Mouse (Mus musculus) cerebellum, adult 2 months (tissue): ENCODE results near the gene Cyp1a2. TPM values are rescaled to one million over a fixed set of nuclear protein-coding genes. Genes with fewer than 3 reads are reported as not detected.

ENCODE experiments used
- DNase-seq, 2 experiments: peaks; one replicate each; pipeline ENCODE4 v3.0.0; 2021
- H3K27ac ChIP-seq: fragments of 200-500 bp; 2 replicates; pipeline ENCODE4 v1.5.1; 2012; ENCODE audit warnings: low read length, control low read depth, inconsistent platforms; ENCODE audit not compliant: insufficient read depth
- H3K27me3 ChIP-seq: fragments of 200-500 bp; 2 replicates; pipeline ENCODE4 v1.6.1; 2012; ENCODE audit warnings: inconsistent platforms, mild to moderate bottlenecking, low read length, moderate library complexity; ENCODE audit not compliant: control insufficient read depth, insufficient read depth
- H3K4me1 ChIP-seq: fragments of 200-500 bp; 2 replicates; pipeline ENCODE4 v1.6.1; 2011; ENCODE audit warnings: low read length; ENCODE audit not compliant: control insufficient read depth, insufficient read depth
- H3K4me3 ChIP-seq: fragments of 200-500 bp; replicated peaks from 2 replicates; pipeline ENCODE3; 2011; ENCODE audit warnings: mild to moderate bottlenecking, low read depth, low read length, control low read depth; ENCODE audit not compliant: insufficient read depth
- CTCF ChIP-seq: fragments of 200-500 bp; IDR thresholded peaks from 2 replicates; pipeline ENCODE4 v1.5.1; 2011; ENCODE audit warnings: low read depth, mild to moderate bottlenecking, control low read depth, low read length, moderate library complexity, borderline replicate concordance; ENCODE audit not compliant: insufficient read depth
- POLR2A ChIP-seq: fragments of 200-500 bp; IDR thresholded peaks from 2 replicates; pipeline ENCODE4 v1.6.1; 2011; ENCODE audit warnings: low read length, control low read depth, borderline replicate concordance; ENCODE audit not compliant: insufficient read depth
- WGBS: fragments of 180-500 bp; shearing (Covaris S2); methylation state at CpG from one replicate; pipeline ENCODE4 v1.1.7; 2018; 5-methylcytosine and 5-hydroxymethylcytosine counted together
- polyA plus RNA-seq: library from polyadenylated mRNA; depleted of rRNA; stranded (reverse); fragments of >200 nt; gene quantifications from 2 replicates; pipeline ENCODE4 v1.2.3, GENCODE M21; 2012; rRNA removed

The Cyp1a2 gene
- not detected in 2 replicates for polyA plus RNA-seq

DNA sequence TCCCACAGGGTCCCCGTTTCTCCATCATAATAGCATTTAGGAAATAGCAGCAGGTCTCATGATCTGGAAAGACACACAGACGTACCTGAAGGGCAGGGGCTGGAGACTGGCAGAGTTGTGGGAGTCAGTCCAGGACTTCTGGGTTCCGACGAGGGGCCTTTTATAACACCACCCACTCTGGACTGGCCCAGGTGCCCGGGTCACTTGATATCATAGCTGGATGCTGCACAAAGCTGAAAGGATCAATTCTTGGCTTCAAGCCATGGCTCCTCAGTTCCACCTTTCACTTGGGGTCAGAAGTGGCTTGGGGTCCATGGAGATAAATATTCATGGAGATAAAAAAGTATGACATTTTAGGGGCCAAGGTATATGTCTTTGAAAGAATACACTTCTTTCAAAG, at the start of gene Cyp1a2:
Cyp1a2 (minus strand) TSS at position 184 of the 400 bp plus-strand sequence.
- DNase-seq, result no peak
- no peak within 1 kb of the TSS for H3K27ac ChIP-seq
- H3K4me1 ChIP-seq, result no peaks in the 10 kb centered on the region
- 69% methylated on average over 5 of the region's 5 CpGs for WGBS
- no peak within 1 kb of the TSS for H3K4me3 ChIP-seq
- no peaks in the 10 kb centered on the region for H3K27me3 ChIP-seq
- TF ChIP-seq CTCF (no peak), POLR2A (no peak)

DNA sequence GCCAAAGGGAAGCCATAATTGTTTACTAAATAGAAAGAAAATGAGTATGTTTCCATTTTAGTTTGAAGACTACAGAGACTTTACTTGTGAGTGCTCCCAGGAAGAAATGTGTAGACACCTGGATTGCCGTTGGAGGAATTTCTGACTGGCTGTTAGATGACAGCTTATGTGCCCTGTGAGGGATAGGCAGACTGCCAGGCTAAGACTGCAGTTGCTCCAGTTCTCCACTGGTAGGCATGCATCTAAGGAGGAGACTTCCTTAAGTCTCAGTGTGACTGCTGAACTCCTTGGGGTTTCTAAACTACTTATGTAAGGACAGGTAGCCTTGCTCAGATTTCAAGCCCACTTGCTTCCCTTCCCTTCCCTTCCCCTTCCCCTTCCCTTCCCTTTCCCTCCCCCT, 44.8 kb upstream of the Cyp1a2 start:
- DNase-seq, result peak; percentile 51 to 62
- H3K4me1 ChIP-seq, result peaks cover 4% of the 10 kb centered on the region; the same call in 1 of the 2 replicates
- 15% methylated on average over 1 of the region's 1 CpGs for WGBS
- TF ChIP-seq POLR2A (no peak), CTCF (peak; percentile 37; the same call in 1 of the 2 replicates)
- H3K27me3 ChIP-seq, result no peaks in the 10 kb centered on the region
- no peak overlapping the region for H3K4me3 ChIP-seq
- H3K27ac ChIP-seq, result no peak overlapping the region

DNA sequence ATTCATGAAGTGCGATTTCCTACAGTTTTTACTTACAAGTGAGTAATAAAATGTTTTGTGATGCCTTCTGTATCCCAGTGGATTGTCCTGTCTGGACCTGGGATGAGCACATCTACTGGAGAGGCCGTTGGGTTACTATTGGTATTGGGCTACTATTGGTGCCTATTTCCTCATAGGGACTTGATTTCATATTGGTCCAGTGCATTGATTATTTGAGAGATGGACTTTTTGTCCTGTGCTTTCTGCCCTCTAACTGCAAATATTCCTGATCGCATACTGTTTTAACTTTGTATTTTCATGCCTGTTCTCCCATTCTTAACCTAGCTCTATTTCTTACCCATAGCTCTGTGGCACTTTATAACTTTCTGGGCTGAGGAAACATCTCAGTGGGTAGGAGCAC, 41.2 kb upstream of the Cyp1a2 start:
- no peaks in the 10 kb centered on the region for H3K27me3 ChIP-seq
- TF ChIP-seq CTCF (no peak), POLR2A (no peak)
- WGBS, result 98% methylated on average over 3 of the region's 3 CpGs
- no peak overlapping the region for H3K27ac ChIP-seq
- H3K4me3 ChIP-seq, result no peak overlapping the region
- DNase-seq, result no peak
- peaks cover 4% of the 10 kb centered on the region; the same call in 1 of the 2 replicates for H3K4me1 ChIP-seq

DNA sequence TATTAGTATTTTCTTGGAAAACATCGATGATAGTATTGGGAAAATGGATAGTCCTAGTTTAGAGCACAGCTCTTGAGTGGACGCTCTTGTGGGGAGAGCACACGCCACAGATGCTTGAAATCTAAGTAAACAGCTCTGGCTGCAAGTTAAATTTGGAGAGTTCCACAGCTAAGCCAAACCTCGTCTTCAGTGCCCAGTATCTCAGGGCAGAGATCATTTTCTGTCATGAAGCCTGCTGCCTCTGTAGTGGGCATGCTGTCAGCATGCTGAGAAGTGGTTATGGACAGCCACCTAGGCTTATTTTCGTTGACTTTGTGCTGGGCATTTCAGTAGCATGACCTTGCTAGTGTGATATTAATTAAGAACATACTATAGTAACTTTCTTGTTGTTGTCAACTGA, 40.3 kb upstream of the Cyp1a2 start:
- no peak for DNase-seq
- H3K27ac ChIP-seq, result 0 out of 2 replicates have a peak overlapping the region, but pooled peaks have one; percentile 3
- H3K4me3 ChIP-seq, result no peak overlapping the region
- no peaks in the 10 kb centered on the region for H3K27me3 ChIP-seq
- TF ChIP-seq POLR2A, result no peak
- TF ChIP-seq CTCF, result no peak
- WGBS, result 29% methylated on average over 5 of the region's 5 CpGs
- H3K4me1 ChIP-seq, result peaks cover 4% of the 10 kb centered on the region; the same call in 1 of the 2 replicates

DNA sequence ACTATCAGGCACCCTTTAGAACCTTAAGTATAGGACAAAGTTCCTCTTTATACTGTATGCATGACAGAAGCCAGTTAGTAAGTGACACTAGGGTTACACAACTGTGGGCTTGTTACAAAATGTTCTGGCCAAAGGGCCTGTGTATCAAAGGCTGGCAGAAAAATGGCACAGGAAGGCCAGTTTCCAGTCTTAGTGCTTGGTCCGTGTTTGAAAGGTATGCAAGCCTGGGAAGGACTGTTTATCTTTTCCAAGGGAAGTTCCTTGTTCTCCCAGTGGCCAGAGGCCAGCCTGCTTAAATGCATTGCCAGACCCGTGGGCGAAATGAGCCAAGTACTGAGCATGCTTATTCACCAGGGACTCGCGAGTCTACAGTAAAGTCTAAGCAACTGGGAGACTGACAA, 39.8 kb upstream of the Cyp1a2 start:
- no peak for TF ChIP-seq POLR2A
- no peak for TF ChIP-seq CTCF
- H3K27ac ChIP-seq, result 0 out of 2 replicates have a peak overlapping the region, but pooled peaks have one; percentile 52

DNA sequence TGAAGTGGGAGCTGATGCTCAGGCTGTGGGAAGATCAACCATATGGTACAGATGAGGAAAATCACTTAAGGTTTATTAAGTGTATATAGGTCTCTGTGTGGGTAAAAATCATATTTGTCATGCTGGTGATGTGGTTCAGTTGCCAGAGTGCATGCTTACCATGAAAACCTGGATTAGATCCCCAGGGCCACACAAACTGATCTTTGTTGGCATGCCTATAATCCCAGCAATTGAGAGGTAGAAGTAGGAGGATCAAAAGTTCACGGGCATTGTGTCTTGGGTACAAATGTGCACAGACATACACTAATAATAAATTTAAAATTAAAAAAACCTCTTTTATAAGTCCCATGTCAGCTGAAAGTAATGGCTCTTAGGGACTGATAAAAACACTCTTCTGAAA, 38.9 kb upstream of the Cyp1a2 start:
- Histone ChIP-seq H3K4me3 (no peak overlapping the region), H3K4me1 (peaks cover 11% of the 10 kb centered on the region; the same call in 1 of the 2 replicates), H3K27me3 (no peaks in the 10 kb centered on the region), H3K27ac (no peak overlapping the region)
- no peak for DNase-seq
- TF ChIP-seq POLR2A (no peak), CTCF (no peak)
- 89% methylated on average over 1 of the region's 1 CpGs for WGBS

More for the DNA sequence above, 39.8 kb upstream of the Cyp1a2 start:
- DNase-seq, result peak; percentile 71 to 77
- 2% methylated on average over 5 of the region's 5 CpGs for WGBS
- Histone ChIP-seq H3K4me1 (peaks cover 6% of the 10 kb centered on the region; the same call in 1 of the 2 replicates), H3K4me3 (no peak overlapping the region), H3K27me3 (no peaks in the 10 kb centered on the region)

DNA sequence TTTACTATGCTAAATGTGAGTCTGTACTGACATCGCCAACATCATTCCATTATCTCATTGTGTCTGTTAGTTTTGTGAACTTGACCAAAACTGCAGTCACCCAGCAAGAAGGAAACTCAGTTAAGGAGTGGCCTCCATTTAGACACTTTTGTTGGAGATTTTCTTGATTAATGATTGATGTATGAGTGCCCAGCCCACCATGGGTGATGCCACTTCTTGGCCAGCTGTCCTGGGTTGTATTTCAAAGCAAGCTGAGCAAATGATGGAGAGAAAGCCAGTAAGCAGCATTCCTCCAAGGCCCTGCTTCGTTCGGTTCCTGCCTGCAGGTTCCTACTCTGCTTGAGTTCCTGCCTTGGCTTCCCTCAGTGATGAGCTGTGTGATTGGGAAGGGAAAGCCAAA, 37.2 kb upstream of the Cyp1a2 start:
- 53% methylated on average over 3 of the region's 3 CpGs for WGBS
- DNase-seq, result no peak
- H3K27me3 ChIP-seq, result no peaks in the 10 kb centered on the region
- H3K4me1 ChIP-seq, result peaks cover 11% of the 10 kb centered on the region; the same call in 1 of the 2 replicates
- no peak for TF ChIP-seq CTCF
- TF ChIP-seq POLR2A, result no peak
- H3K27ac ChIP-seq, result no peak overlapping the region
- no peak overlapping the region for H3K4me3 ChIP-seq

DNA sequence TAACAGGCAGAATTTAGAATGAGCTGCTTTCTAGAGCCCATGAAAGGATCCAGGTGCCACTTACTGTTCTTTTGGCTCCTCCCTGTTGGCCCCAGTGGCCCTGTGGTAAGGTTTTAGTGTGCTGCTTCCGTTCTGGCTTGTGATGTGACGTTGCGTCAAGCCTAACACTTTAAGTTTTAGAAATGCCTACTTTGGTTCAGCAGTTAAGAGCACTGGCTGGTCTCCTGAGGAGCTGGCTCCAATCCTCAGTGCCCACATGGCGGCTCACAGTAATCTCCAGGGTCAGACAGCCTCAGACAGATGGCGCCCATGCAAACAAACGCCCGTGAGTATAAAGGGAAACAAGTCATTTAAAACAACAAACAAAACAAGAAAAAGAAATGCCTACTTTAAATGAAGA, 34.9 kb upstream of the Cyp1a2 start:
- Histone ChIP-seq H3K4me1 (peaks cover 7% of the 10 kb centered on the region; the same call in 1 of the 2 replicates), H3K4me3 (no peak overlapping the region), H3K27me3 (no peaks in the 10 kb centered on the region), H3K27ac (no peak overlapping the region)
- TF ChIP-seq POLR2A (no peak), CTCF (no peak)
- DNase-seq, result peak; percentile 72 to 78
- 10% methylated on average over 7 of the region's 7 CpGs for WGBS
